ENCODE assay signal across 24 mouse cellular contexts in genomic region chr9:45645526-45645925, GRCm38 (mm10).
A peak's percentile ranks its signal among the peaks of the same experiment; 100 is the strongest.
DNase-seq lines count a peak whose midpoint lies in the region; ATAC-seq and TF ChIP-seq lines count a peak whose summit lies in the region.
"Had no signal": no experiment of that assay in that cellular context is flagged by ENCODE, and none has a peak within 500 bp of the region (broad histone marks: within the 10 kb centered on the region; RNA-seq: fewer than 3 reads in every experiment).

No protein-coding gene starts in this region.

- peak; percentile 10 for DNase-seq in lung, postnatal 10 days
- no peak for DNase-seq in lung, adult 18-20 months
- DNase-seq in retina, postnatal 1 day = peak; percentile 76
- DNase-seq in ovary, postnatal 14 days (ENCODE audit: low spot score) = no peak
- DNase-seq: adrenal gland, postnatal 25 days; cerebellum, adult 11-12 months; cerebellum, postnatal 14 days; gastrocnemius, adult 2 months; heart, postnatal 10 days; kidney, adult 11 months; liver, postnatal 0 days; right cerebral cortex, postnatal 14 days; spleen, adult 18-20 months; thymus, postnatal 4 days had no signal

- H3K9ac ChIP-seq in forebrain, embryonic 13.5 days = 0 out of 2 replicates have a peak overlapping the region, but pooled peaks have one; percentile 10
- H3K9ac ChIP-seq in forebrain, embryonic 15.5 days (replicated peaks) = no peak overlapping the region
- H3K9ac ChIP-seq in midbrain, embryonic 13.5 days (replicated peaks) = no peak overlapping the region
- H3K9ac ChIP-seq in intestine, postnatal 0 days (ENCODE audit: low read depth, low read length) = no peak overlapping the region
- H3K9ac ChIP-seq: embryonic facial prominence, embryonic 15.5 days; liver, postnatal 0 days had no signal

- no peak overlapping the region for H3K4me3 ChIP-seq in forebrain, embryonic 13.5 days
- no peak overlapping the region for H3K4me3 ChIP-seq in forebrain, embryonic 15.5 days
- no peak overlapping the region for H3K4me3 ChIP-seq in midbrain, embryonic 13.5 days (replicated peaks)
- no peak overlapping the region for H3K4me3 ChIP-seq in intestine, postnatal 0 days (ENCODE audit: low read depth, low read length)
- H3K4me3 ChIP-seq: embryonic facial prominence, embryonic 15.5 days; gastrocnemius, adult 2 months had no signal

- 0 out of 2 replicates have a peak, but pooled peaks cover 4% of the 10 kb centered on the region for H3K9me3 ChIP-seq in forebrain, embryonic 13.5 days (replicated peaks)
- H3K9me3 ChIP-seq in forebrain, embryonic 15.5 days = no peaks in the 10 kb centered on the region
- no peaks in the 10 kb centered on the region for H3K9me3 ChIP-seq in midbrain, embryonic 13.5 days
- no peaks in the 10 kb centered on the region for H3K9me3 ChIP-seq in intestine, postnatal 0 days (ENCODE audit: control insufficient read depth)
- H3K9me3 ChIP-seq: embryonic facial prominence, embryonic 15.5 days; G1E had no signal

- H3K4me2 ChIP-seq in forebrain, embryonic 13.5 days = no peak overlapping the region
- no peak overlapping the region for H3K4me2 ChIP-seq in forebrain, embryonic 15.5 days (replicated peaks)
- no peak overlapping the region for H3K4me2 ChIP-seq in midbrain, embryonic 13.5 days (replicated peaks)
- no peak overlapping the region for H3K4me2 ChIP-seq in intestine, postnatal 0 days (replicated peaks; ENCODE audit: low read depth)
- H3K4me2 ChIP-seq: embryonic facial prominence, embryonic 15.5 days; heart, embryonic 11.5 days had no signal

- no peaks in the 10 kb centered on the region for H3K27me3 ChIP-seq in forebrain, embryonic 13.5 days
- H3K27me3 ChIP-seq in forebrain, embryonic 15.5 days = no peaks in the 10 kb centered on the region
- peaks cover 7% of the 10 kb centered on the region; the same call in 1 of the 2 replicates for H3K27me3 ChIP-seq in midbrain, embryonic 13.5 days
- H3K27me3 ChIP-seq in intestine, postnatal 0 days (replicated peaks; ENCODE audit: control insufficient read depth, insufficient read depth, low read length) = no peaks in the 10 kb centered on the region
- H3K27me3 ChIP-seq: embryonic facial prominence, embryonic 15.5 days had no signal

- H3K4me1 ChIP-seq in forebrain, embryonic 13.5 days = peaks cover 30% of the 10 kb centered on the region
- H3K4me1 ChIP-seq in forebrain, embryonic 15.5 days = peaks cover 15% of the 10 kb centered on the region
- peaks cover 28% of the 10 kb centered on the region for H3K4me1 ChIP-seq in midbrain, embryonic 13.5 days (replicated peaks)
- H3K4me1 ChIP-seq in intestine, postnatal 0 days (replicated peaks; ENCODE audit: control insufficient read depth, insufficient read depth, low read length) = no peaks in the 10 kb centered on the region

- WGBS in forebrain, embryonic 13.5 days = 27% methylated on average over 6 of the region's 6 CpGs
- 25% methylated on average over 6 of the region's 6 CpGs for WGBS in forebrain, embryonic 15.5 days
- WGBS in midbrain, embryonic 13.5 days = 11% methylated on average over 6 of the region's 6 CpGs
- 53% methylated on average over 6 of the region's 6 CpGs for WGBS in intestine, postnatal 0 days

- no peak for TF ChIP-seq CTCF in intestine, postnatal 0 days (IDR thresholded peaks at IDR 0.05; ENCODE audit: low read depth)

- H3K36me3 ChIP-seq in forebrain, embryonic 13.5 days (ENCODE audit: poor library complexity, severe bottlenecking) = no peaks in the 10 kb centered on the region
- no peaks in the 10 kb centered on the region for H3K36me3 ChIP-seq in forebrain, embryonic 15.5 days
- H3K36me3 ChIP-seq in midbrain, embryonic 13.5 days = no peaks in the 10 kb centered on the region
- H3K36me3 ChIP-seq in intestine, postnatal 0 days (ENCODE audit: control insufficient read depth, insufficient read depth) = no peaks in the 10 kb centered on the region
- H3K36me3 ChIP-seq: embryonic facial prominence, embryonic 15.5 days; G1E had no signal

- H3K27ac ChIP-seq in forebrain, embryonic 13.5 days = peak overlapping the region; percentile 45
- no peak overlapping the region for H3K27ac ChIP-seq in forebrain, embryonic 15.5 days (replicated peaks)
- peak overlapping the region; percentile 70 for H3K27ac ChIP-seq in midbrain, embryonic 13.5 days
- no peak overlapping the region for H3K27ac ChIP-seq in intestine, postnatal 0 days (ENCODE audit: low read depth, low read length)
- H3K27ac ChIP-seq: embryonic facial prominence, embryonic 15.5 days; gastrocnemius, adult 2 months; kidney, postnatal 0 days had no signal

- no peak for ATAC-seq in forebrain, embryonic 13.5 days
- ATAC-seq in forebrain, embryonic 15.5 days (replicated peaks) = no peak
- peak; percentile 82 for ATAC-seq in midbrain, embryonic 13.5 days
- ATAC-seq in intestine, postnatal 0 days = no peak
- ATAC-seq: activated CD4-positive, CD25-positive, alpha-beta regulatory T cell, adult 4 months; hindbrain, embryonic 16.5 days; liver, postnatal 0 days had no signal

Comparison
In these comparisons a context has a peak if more than half of its experiments do, and no peak if none do; other contexts are left out.
1. H3K27ac ChIP-seq: peak in forebrain, embryonic 13.5 days (single experiment) and midbrain, embryonic 13.5 days (single experiment); none in forebrain, embryonic 15.5 days (single experiment) and intestine, postnatal 0 days (single experiment).
2. DNase-seq: peak in lung, postnatal 10 days (single experiment) and retina, postnatal 1 day (single experiment); none in lung, adult 18-20 months (0 of 2) and ovary, postnatal 14 days (single experiment).